Mouse (Mus musculus) spleen, adult 2 months (tissue): ENCODE results near the gene Gm17949. TPM values are rescaled to one million over a fixed set of nuclear protein-coding genes. Genes with fewer than 3 reads are reported as not detected.

Source experiments
- DNase-seq, 2 experiments: peaks; one replicate each; pipeline versions ENCODE4 v3.0.0 to v3.0.0-alpha.2; 2012 to 2021; ENCODE audit warnings: low spot score in 2 of 2, low read depth in 1 of 2
- H3K27ac ChIP-seq: fragments of 200-500 bp; 2 replicates; pipeline ENCODE4 v1.5.1; 2012; ENCODE audit warnings: low read length, inconsistent platforms; ENCODE audit not compliant: insufficient read depth
- H3K27me3 ChIP-seq: fragments of 200-500 bp; 2 replicates; pipeline ENCODE4 v1.6.1; 2012; ENCODE audit warnings: mild to moderate bottlenecking, moderate library complexity, low read length, inconsistent platforms; ENCODE audit not compliant: control insufficient read depth, insufficient read depth
- H3K36me3 ChIP-seq: fragments of 200-500 bp; 2 replicates; pipeline ENCODE4 v1.6.1; 2012; ENCODE audit warnings: mild to moderate bottlenecking, low read length, inconsistent platforms; ENCODE audit not compliant: control insufficient read depth, insufficient read depth
- H3K4me1 ChIP-seq: fragments of 200-500 bp; 2 replicates; pipeline ENCODE4 v1.6.1; 2011; ENCODE audit warnings: inconsistent platforms; ENCODE audit not compliant: control insufficient read depth, insufficient read depth, insufficient read length
- H3K4me3 ChIP-seq: fragments of 200-500 bp; 2 replicates; pipeline ENCODE4 v1.5.1; 2011; ENCODE audit warnings: mild to moderate bottlenecking, inconsistent platforms; ENCODE audit not compliant: insufficient read depth, insufficient read length; ENCODE audit errors: extremely low read depth
- CTCF ChIP-seq: fragments of 200-500 bp; IDR thresholded peaks from 2 replicates; pipeline ENCODE4 v1.5.1; 2011; ENCODE audit warnings: mild to moderate bottlenecking, inconsistent platforms; ENCODE audit not compliant: insufficient read depth, insufficient read length, insufficient replicate concordance; ENCODE audit errors: extremely low read depth
- POLR2A ChIP-seq: fragments of 200-500 bp; IDR thresholded peaks from 2 replicates; pipeline ENCODE4 v1.6.1; 2011; ENCODE audit warnings: low read depth, low read length, inconsistent platforms
- WGBS: fragments of 180-500 bp; shearing (Covaris S2); methylation state at CpG from one replicate; pipeline ENCODE4 v1.1.7; 2018; 5-methylcytosine and 5-hydroxymethylcytosine counted together
- polyA plus RNA-seq: library from polyadenylated mRNA; depleted of rRNA; stranded (reverse); fragments of >200 nt; gene quantifications from 2 replicates; pipeline ENCODE4 v1.2.3, GENCODE M21; 2012

Gene Gm17949
- polyA plus RNA-seq, 1 experiment = 0.07 TPM

GRCm38 (mm10) chr17:56973956-56974707 is 37.1 kb upstream of the Gm17949 start:
- Histone ChIP-seq H3K27ac (no peak overlapping the region), H3K4me3 (no peak overlapping the region), H3K36me3 (no peaks in the 10 kb centered on the region), H3K27me3 (no peaks in the 10 kb centered on the region), H3K4me1 (no peaks in the 10 kb centered on the region)
- TF ChIP-seq CTCF (no peak), POLR2A (no peak)
- no peak for DNase-seq
- 81% methylated on average over 14 of the region's 14 CpGs for WGBS

DNA sequence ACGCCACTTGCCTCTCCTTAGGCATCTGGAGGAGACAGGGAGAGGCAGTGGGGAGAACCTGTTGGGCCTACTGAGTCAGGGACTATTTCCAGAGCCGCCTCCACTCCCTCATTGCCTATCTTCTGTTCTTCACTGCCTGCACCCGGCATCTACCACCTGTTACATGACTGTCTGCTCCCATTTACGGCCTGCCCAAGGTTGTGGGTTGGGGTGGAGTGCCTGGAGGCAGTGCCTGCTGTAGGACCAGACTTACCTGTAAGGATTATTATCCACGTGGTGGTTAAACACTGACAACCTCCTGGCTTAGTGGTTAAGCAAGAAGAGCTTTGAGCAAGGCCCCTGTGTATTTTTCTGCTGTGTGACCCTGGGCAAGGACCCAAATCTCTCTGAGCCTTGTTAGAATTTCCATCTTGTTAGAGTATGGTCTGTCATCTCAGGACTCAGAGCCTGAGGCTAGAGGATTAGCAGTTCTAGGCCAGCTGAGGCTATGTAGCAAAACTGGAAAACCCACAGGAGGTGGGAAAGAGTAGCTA is 36.5 kb upstream of the Gm17949 start:
- no peak overlapping the region for H3K27ac ChIP-seq
- no peak for TF ChIP-seq POLR2A
- no peak for TF ChIP-seq CTCF
- H3K27me3 ChIP-seq = no peaks in the 10 kb centered on the region
- no peak overlapping the region for H3K4me3 ChIP-seq
- no peaks in the 10 kb centered on the region for H3K36me3 ChIP-seq
- no peaks in the 10 kb centered on the region for H3K4me1 ChIP-seq
- WGBS = 90% methylated on average over 5 of the region's 5 CpGs
- no peak for DNase-seq

- Histone ChIP-seq H3K4me3 (no peak overlapping the region), H3K27ac (no peak overlapping the region), H3K4me1 (no peaks in the 10 kb centered on the region), H3K27me3 (no peaks in the 10 kb centered on the region), H3K36me3 (no peaks in the 10 kb centered on the region)
- no peak for DNase-seq
- 78% methylated on average over 3 of the region's 3 CpGs for WGBS
- TF ChIP-seq CTCF = no peak
- TF ChIP-seq POLR2A = no peak
Observed at GRCm38 (mm10) chr17:56975391-56975790, 35.9 kb upstream of the Gm17949 start.

DNA sequence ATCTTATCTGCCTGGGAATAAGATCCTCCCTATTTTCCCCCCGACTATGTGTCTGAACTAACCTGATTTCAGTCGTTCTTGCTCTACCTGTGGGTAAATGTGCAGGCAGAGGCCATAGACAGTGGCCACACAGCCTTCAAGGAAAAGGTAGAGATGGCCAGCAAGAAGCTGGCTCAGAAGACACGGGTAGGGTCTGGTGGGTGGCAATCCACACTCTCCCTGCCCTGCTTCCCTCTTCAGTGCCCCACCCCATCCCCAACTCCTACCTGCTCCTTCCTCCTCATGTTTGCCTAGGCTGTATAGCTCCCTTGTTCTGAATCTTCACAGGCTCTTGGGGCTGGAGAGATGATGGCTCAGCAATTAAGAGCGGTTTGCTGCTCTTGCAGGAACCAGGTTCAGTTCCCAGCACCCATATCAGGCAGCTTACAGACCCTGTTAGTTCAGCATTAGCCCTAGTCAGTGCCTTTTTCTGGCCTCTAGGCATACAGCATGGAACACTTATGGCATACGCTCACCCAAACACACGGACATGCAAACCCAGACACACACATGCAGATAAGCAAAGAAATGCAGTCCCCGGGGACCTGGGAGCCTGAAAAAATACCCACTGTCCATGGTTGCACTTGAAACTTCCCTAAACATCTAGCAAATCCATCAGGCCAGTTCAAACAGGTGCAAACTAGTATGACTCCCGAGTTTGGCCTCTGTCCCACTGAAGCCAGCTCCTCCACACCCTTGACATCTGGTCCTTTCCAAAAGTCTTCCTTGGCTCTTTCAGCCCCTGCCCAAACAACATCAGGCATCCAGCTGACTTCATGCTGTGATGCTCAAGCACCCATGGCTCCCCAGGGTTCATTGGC is 34.5 kb upstream of the Gm17949 start:
- Histone ChIP-seq H3K4me3 (no peak overlapping the region), H3K36me3 (no peaks in the 10 kb centered on the region), H3K27ac (no peak overlapping the region), H3K27me3 (no peaks in the 10 kb centered on the region), H3K4me1 (no peaks in the 10 kb centered on the region)
- DNase-seq = no peak
- WGBS = 85% methylated on average over 8 of the region's 8 CpGs
- TF ChIP-seq POLR2A (no peak), CTCF (no peak)

- 31% methylated on average over 8 of the region's 8 CpGs for WGBS
Observed at GRCm38 (mm10) chr17:56979524-56979923, 31.7 kb upstream of the Gm17949 start.

DNA sequence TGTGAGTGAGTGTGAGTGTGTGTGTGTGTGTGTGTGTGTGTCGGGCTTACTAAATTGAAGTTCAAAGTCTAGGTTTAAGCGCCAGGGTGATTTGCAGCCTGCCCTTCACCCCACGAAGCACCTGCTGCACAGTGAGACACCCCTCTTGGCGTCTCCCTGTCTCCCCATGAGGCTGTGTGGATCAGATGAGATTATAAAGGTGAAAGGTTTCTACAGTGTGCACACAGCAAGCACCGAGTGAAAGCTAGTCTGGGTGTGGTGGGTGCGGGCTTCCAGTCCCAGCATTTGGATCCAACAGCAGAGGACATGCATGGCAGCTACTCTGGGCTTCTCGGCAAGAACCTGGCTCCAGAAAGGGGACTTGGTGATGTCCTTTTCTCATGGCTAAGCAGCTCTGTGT is 30.2 kb upstream of the Gm17949 start:
- no peak overlapping the region for H3K4me3 ChIP-seq
- H3K27ac ChIP-seq = no peak overlapping the region
- H3K36me3 ChIP-seq = no peaks in the 10 kb centered on the region
- no peaks in the 10 kb centered on the region for H3K4me1 ChIP-seq
- WGBS = 79% methylated on average over 7 of the region's 7 CpGs
- no peaks in the 10 kb centered on the region for H3K27me3 ChIP-seq
- DNase-seq = no peak
- TF ChIP-seq CTCF (no peak), POLR2A (no peak)

More at GRCm38 (mm10) chr17:56979524-56979923, 31.7 kb upstream of the Gm17949 start:
- Histone ChIP-seq H3K27me3 (no peaks in the 10 kb centered on the region), H3K4me3 (no peak overlapping the region), H3K27ac (no peak overlapping the region), H3K4me1 (no peaks in the 10 kb centered on the region), H3K36me3 (no peaks in the 10 kb centered on the region)
- no peak for TF ChIP-seq POLR2A
- no peak for TF ChIP-seq CTCF
- DNase-seq = no peak
